Mouse (Mus musculus) lung, postnatal 0 days (tissue): ENCODE measurements around the gene Gsta2.

Source experiments
- CTCF ChIP-seq: IDR thresholded peaks from 2 replicates; pipeline ENCODE4 v1.5.1; 2016; ENCODE audit warnings: antibody characterized with exemption, mild to moderate bottlenecking
- EP300 ChIP-seq: IDR thresholded peaks from 2 replicates; pipeline ENCODE4 v1.6.1; 2016; ENCODE audit warnings: antibody characterized with exemption, mild to moderate bottlenecking, control low read depth

DNA sequence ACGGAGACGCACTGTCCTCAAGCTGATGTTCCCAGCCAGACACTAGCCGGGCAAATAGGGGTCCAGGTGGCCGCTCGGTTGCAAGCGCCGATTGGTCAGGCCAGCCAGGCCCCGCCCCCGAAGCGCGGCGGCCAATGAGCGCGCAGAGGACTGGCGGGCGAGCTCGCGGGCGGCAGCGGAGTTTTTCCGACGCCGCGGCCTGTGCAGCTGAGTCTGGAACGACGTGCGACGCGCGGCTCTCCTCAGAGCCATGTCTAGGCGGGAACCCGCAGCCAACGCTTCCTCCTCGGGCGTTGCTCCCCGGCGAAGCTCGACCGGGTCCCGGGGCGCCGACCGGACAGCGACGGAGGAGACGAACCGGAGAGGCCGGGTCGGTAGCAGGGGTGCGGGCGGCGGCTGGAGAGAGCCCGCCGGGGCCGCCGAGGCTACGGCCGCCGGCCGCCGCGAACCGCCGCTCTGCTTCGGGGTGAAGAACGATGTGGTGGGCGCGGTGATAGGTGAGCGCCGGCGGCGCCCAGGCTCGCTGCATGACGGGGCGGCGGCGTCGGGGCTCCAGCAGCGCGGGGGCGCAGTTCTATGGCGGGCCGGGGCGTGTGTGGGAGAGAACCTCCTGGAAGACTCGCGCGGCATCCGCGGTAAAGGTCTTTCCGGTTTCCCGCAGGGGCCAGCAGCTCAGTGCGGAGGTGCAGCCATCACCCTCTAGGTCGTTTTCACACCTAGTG, 40.2 kb upstream of the Gsta2 start, which contains the start of gene Ddx43:
- TF ChIP-seq CTCF (no peak), EP300 (no peak)
